ENCODE assay signal across 15 mouse cellular contexts in genomic region chr14:92016991-92017390, GRCm38 (mm10).
"Had no signal": no experiment of that assay in that cellular context is flagged by ENCODE, and none has a peak within 500 bp of the region (broad histone marks: within the 10 kb centered on the region; RNA-seq: fewer than 3 reads in every experiment).

No protein-coding gene starts in this region.

- ATAC-seq: intestine, embryonic 16.5 days; liver, embryonic 12.5 days; midbrain, embryonic 13.5 days had no signal

- H3K27me3 ChIP-seq: liver, embryonic 12.5 days; lung, embryonic 15.5 days; megakaryocyte, embryonic 14.5 days; midbrain, embryonic 13.5 days; neural tube, embryonic 15.5 days had no signal

- H3K4me1 ChIP-seq: limb, embryonic 10.5 days; liver, embryonic 12.5 days; lung, embryonic 15.5 days; megakaryocyte, embryonic 14.5 days; midbrain, embryonic 13.5 days; neural tube, embryonic 15.5 days had no signal

- H3K4me3 ChIP-seq: left cerebral cortex, adult 2 months; limb, embryonic 10.5 days; liver, embryonic 12.5 days; lung, embryonic 15.5 days; megakaryocyte, embryonic 14.5 days; midbrain, embryonic 13.5 days; myocyte; neural tube, embryonic 15.5 days had no signal

- H3K9me3 ChIP-seq: limb, embryonic 10.5 days; liver, embryonic 12.5 days; lung, embryonic 15.5 days; megakaryocyte, embryonic 14.5 days; midbrain, embryonic 13.5 days; neural tube, embryonic 15.5 days had no signal

- DNase-seq: lung, postnatal 14 days; right cerebral cortex, adult 18-20 months; thymus, adult 18-20 months; thymus, postnatal 14 days had no signal

- H3K4me2 ChIP-seq: liver, embryonic 12.5 days; lung, embryonic 15.5 days; midbrain, embryonic 13.5 days; neural tube, embryonic 15.5 days had no signal

- H3K9ac ChIP-seq: liver, embryonic 12.5 days; lung, embryonic 15.5 days; midbrain, embryonic 13.5 days; neural tube, embryonic 15.5 days had no signal

- H3K27ac ChIP-seq: left cerebral cortex, adult 2 months; limb, embryonic 10.5 days; liver, embryonic 12.5 days; lung, embryonic 15.5 days; macrophage; midbrain, embryonic 13.5 days; neural tube, embryonic 15.5 days; stomach, postnatal 0 days had no signal

- H3K36me3 ChIP-seq: limb, embryonic 10.5 days; liver, embryonic 12.5 days; lung, embryonic 15.5 days; midbrain, embryonic 13.5 days; neural tube, embryonic 15.5 days had no signal
